Mouse (Mus musculus) midbrain, postnatal 0 days (tissue): Measurements from ENCODE around the gene Cox7a1. TPM values are rescaled to one million over a fixed set of nuclear protein-coding genes. Genes with fewer than 3 reads are reported as not detected.

Experiments used
- ATAC-seq: fragments of 200-750 bp; cut with Nextera tagmentation; 2 replicates; pipeline ENCODE4 v1.8.0; 2017; ENCODE audit warnings: moderate number of reproducible peaks, mild to moderate bottlenecking, moderate TSS enrichment, moderate library complexity; ENCODE audit not compliant: low FRiP score
- DNase-seq: peaks from one replicate; pipeline ENCODE4 v3.0.0-alpha.2; 2015; ENCODE audit warnings: low spot score
- H3K27ac ChIP-seq: fragments of 300-500 bp; sonication (generic); 2 replicates; pipeline ENCODE4 v1.5.1; 2014; ENCODE audit warnings: low read depth, mild to moderate bottlenecking, low read length, mixed read lengths
- H3K27me3 ChIP-seq: fragments of 300-500 bp; sonication (generic); 2 replicates; pipeline ENCODE4 v1.6.1; 2014; ENCODE audit warnings: low read length, control low read depth, mixed read lengths; ENCODE audit not compliant: insufficient read depth
- H3K36me3 ChIP-seq: fragments of 300-500 bp; sonication (generic); 2 replicates; pipeline ENCODE4 v1.6.1; 2014; ENCODE audit warnings: low read length, control low read depth, mixed read lengths; ENCODE audit not compliant: insufficient read depth
- H3K4me1 ChIP-seq: fragments of 300-500 bp; sonication (generic); 2 replicates; pipeline ENCODE4 v1.6.1; 2014; ENCODE audit warnings: mild to moderate bottlenecking, control low read depth, antibody characterized with exemption, low read length, mixed read lengths; ENCODE audit not compliant: insufficient read depth
- H3K4me2 ChIP-seq: fragments of 300-500 bp; sonication (generic); 2 replicates; pipeline ENCODE4 v1.6.1; 2014; ENCODE audit warnings: low read depth, mild to moderate bottlenecking, low read length, mixed read lengths; ENCODE audit not compliant: poor library complexity, severe bottlenecking
- H3K4me3 ChIP-seq: fragments of 300-500 bp; sonication (generic); 2 replicates; pipeline ENCODE4 v1.5.1; 2014; ENCODE audit warnings: low read depth, mild to moderate bottlenecking, low read length, moderate library complexity
- H3K9ac ChIP-seq: fragments of 300-500 bp; sonication (generic); replicated peaks from 2 replicates; pipeline ENCODE4 v1.6.1; 2014; ENCODE audit warnings: mild to moderate bottlenecking, low read length, moderate library complexity, mixed read lengths; ENCODE audit not compliant: poor library complexity, severe bottlenecking
- H3K9me3 ChIP-seq: fragments of 300-500 bp; sonication (generic); 2 replicates; pipeline ENCODE4 v1.6.1; 2016; ENCODE audit warnings: low read length, control low read depth
- CTCF ChIP-seq: IDR thresholded peaks from 2 replicates; pipeline ENCODE4 v1.5.1; 2016; ENCODE audit warnings: antibody characterized with exemption, mild to moderate bottlenecking
- WGBS: fragments of 180-500 bp; shearing (Covaris S2); extraction: QIAGEN DNeasy Blood & Tissue Kit; methylation state at CpG from one replicate; pipeline ENCODE4 v1.1.7; 2014; 5-methylcytosine and 5-hydroxymethylcytosine counted together
- polyA plus RNA-seq: library from polyadenylated mRNA; unstranded; fragments of >200 nt; fragmentation: Nextera tagmentation; extraction: Ambion mirVana; gene quantifications from 2 replicates; pipeline ENCODE4 v1.2.1, GENCODE M21; 2015
- total RNA-seq: library from RNA; depleted of rRNA; stranded (reverse); fragments of >200 nt; gene quantifications from 2 replicates; pipeline ENCODE4 v1.2.3, GENCODE M21; 2014

The Cox7a1 gene
- total and polyA plus RNA-seq, 2 experiments from 2014 or later: 8.8 TPM; not detected in 1

- no peaks in the 10 kb centered on the region for H3K27me3 ChIP-seq
- DNase-seq: peak; percentile 82
- peak overlapping the region; percentile 77 for H3K27ac ChIP-seq
- 1% methylated on average over 25 of the region's 26 CpGs for WGBS
- peak overlapping the region; percentile 75 for H3K4me3 ChIP-seq
- peak; percentile 35; the same call in 1 of the 2 replicates for ATAC-seq
- H3K9ac ChIP-seq: peak overlapping the region; percentile 79
- peaks cover 19% of the 10 kb centered on the region for H3K36me3 ChIP-seq
- TF ChIP-seq CTCF: no peak
- peak overlapping the region; percentile 53 for H3K4me2 ChIP-seq
- H3K9me3 ChIP-seq: no peaks in the 10 kb centered on the region
- H3K4me1 ChIP-seq: peaks cover 6% of the 10 kb centered on the region; the same call in 1 of the 2 replicates
These were observed 9.7 kb downstream of the Cox7a1 start for GRCm38 (mm10) chr7:30193581-30194100.

DNA sequence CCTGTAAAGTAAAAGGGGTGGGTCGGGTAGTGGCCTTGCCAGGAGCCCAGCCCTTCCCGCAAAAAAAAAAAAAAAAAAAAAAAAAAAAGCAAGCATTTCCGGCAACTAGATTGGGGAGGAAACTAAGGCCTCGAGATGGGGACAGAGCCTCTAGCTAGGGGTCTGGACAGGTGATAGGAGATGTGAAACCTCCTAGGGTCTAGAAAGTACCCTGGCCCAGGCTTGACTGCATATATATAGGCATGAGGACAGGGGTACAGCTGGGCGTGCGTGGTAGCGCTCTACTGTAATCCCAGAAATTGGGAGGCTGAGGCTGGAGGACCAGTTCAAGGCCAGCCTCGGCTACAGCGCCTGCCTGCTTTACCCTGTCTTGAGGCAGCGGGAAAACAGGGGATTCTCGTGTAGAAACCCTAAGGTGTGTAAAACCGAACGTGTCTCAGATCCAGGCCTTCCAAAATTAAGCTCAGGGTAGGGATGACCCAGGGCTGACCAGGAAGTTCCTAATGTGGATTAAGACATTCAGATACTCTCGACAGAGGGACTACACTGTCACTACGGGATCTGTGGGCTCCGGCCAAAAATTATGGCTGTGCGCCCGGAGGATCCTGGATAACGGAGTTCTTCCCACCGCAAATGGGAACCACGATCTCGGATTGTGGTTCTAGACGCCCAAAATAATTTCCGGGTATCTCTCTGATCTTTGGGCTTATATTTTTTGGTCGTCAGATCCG lies 10.3 kb downstream of the Cox7a1 start:
- WGBS: under 1% methylated on average over 26 of the region's 26 CpGs
- Histone ChIP-seq H3K4me1 (peaks cover 6% of the 10 kb centered on the region; the same call in 1 of the 2 replicates), H3K9me3 (no peaks in the 10 kb centered on the region), H3K27ac (peak overlapping the region; percentile 77), H3K9ac (peak overlapping the region; percentile 79), H3K36me3 (peaks cover 15% of the 10 kb centered on the region), H3K4me2 (peak overlapping the region; percentile 53), H3K27me3 (no peaks in the 10 kb centered on the region), H3K4me3 (peak overlapping the region; percentile 75)
- ATAC-seq (peak; percentile 29), DNase-seq (peak; percentile 63)
- TF ChIP-seq CTCF: no peak

DNA sequence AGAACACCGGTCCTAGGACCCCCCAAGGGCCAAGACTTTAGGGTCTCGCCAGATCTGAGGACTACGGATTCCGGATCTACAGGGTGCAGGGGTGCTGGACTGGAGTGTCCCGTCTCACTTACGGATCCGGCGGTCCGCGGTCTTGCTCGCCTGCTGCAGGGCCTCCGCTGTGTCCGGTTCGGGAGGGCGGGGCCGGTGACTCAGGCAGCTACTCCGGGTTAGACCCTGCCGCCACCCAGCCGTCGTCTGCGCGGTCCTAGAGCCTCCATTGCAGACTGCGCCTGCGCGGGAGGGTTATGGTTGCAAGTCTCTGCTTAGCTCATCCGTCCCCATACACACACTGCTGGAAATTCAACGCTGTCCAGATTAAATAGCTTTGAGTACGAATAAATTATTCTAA lies 10.9 kb downstream of the Cox7a1 start:
- WGBS: under 1% methylated on average over 28 of the region's 28 CpGs
- H3K4me2 ChIP-seq: peak overlapping the region; percentile 53

GRCm38 (mm10) chr7:30195461-30195860 lies 11.5 kb downstream of the Cox7a1 start:
- no peaks in the 10 kb centered on the region for H3K9me3 ChIP-seq
- peak overlapping the region; percentile 53 for H3K4me2 ChIP-seq
- DNase-seq (no peak), ATAC-seq (no peak)
- peak overlapping the region; percentile 77; the same call in 1 of the 2 replicates for H3K27ac ChIP-seq
- no peak for TF ChIP-seq CTCF
- peak overlapping the region; percentile 75 for H3K4me3 ChIP-seq
- WGBS: 76% methylated on average over 6 of the region's 6 CpGs
- no peak overlapping the region for H3K9ac ChIP-seq
- H3K4me1 ChIP-seq: peaks cover 6% of the 10 kb centered on the region; the same call in 1 of the 2 replicates
- peaks cover 9% of the 10 kb centered on the region for H3K36me3 ChIP-seq
- H3K27me3 ChIP-seq: no peaks in the 10 kb centered on the region

More for the DNA sequence above, 10.9 kb downstream of the Cox7a1 start:
- H3K9ac ChIP-seq: peak overlapping the region; percentile 79
- H3K36me3 ChIP-seq: peaks cover 13% of the 10 kb centered on the region
- ATAC-seq: peak; percentile 92
- peak overlapping the region; percentile 75 for H3K4me3 ChIP-seq
- no peaks in the 10 kb centered on the region for H3K9me3 ChIP-seq
- peak; percentile 97 for DNase-seq
- TF ChIP-seq CTCF: no peak
- peaks cover 6% of the 10 kb centered on the region; the same call in 1 of the 2 replicates for H3K4me1 ChIP-seq
- H3K27me3 ChIP-seq: no peaks in the 10 kb centered on the region
- H3K27ac ChIP-seq: peak overlapping the region; percentile 77

- Histone ChIP-seq H3K9ac (no peak overlapping the region), H3K27me3 (no peaks in the 10 kb centered on the region), H3K27ac (no peak overlapping the region), H3K36me3 (peaks cover 7% of the 10 kb centered on the region), H3K9me3 (no peaks in the 10 kb centered on the region), H3K4me3 (no peak overlapping the region), H3K4me1 (peaks cover 6% of the 10 kb centered on the region; the same call in 1 of the 2 replicates), H3K4me2 (no peak overlapping the region)
- DNase-seq (no peak), ATAC-seq (no peak)
- TF ChIP-seq CTCF: no peak
- WGBS: 88% methylated on average over 6 of the region's 6 CpGs
These were observed 12.2 kb downstream of the Cox7a1 start for GRCm38 (mm10) chr7:30196171-30196570.

- ATAC-seq (no peak), DNase-seq (no peak)
- no peak overlapping the region for H3K9ac ChIP-seq
- H3K27ac ChIP-seq: no peak overlapping the region
- peaks cover 6% of the 10 kb centered on the region; the same call in 1 of the 2 replicates for H3K4me1 ChIP-seq
- 72% methylated on average over 5 of the region's 5 CpGs for WGBS
- no peak overlapping the region for H3K4me2 ChIP-seq
- no peaks in the 10 kb centered on the region for H3K9me3 ChIP-seq
- no peaks in the 10 kb centered on the region for H3K27me3 ChIP-seq
- H3K36me3 ChIP-seq: no peaks in the 10 kb centered on the region
- no peak overlapping the region for H3K4me3 ChIP-seq
- no peak for TF ChIP-seq CTCF
These were observed 13.7 kb downstream of the Cox7a1 start for GRCm38 (mm10) chr7:30197592-30198129.
